Mouse (Mus musculus) CD4-positive, CD25-positive, alpha-beta regulatory T cell, adult 4 months (primary cell): ENCODE data around the gene Kcnj14. TPM values are rescaled to one million over a fixed set of nuclear protein-coding genes. Genes with fewer than 3 reads are reported as not detected.

Experiments used
- ATAC-seq: one replicate; pipeline ENCODE4 v1.8.0; 2017
- polyA plus RNA-seq, 2 experiments: library from polyadenylated mRNA; unstranded; fragments of 100-300 nt; shearing (Covaris generic); gene quantifications; one replicate each; pipeline ENCODE4 v1.2.1; 2017

Gene Kcnj14
- polyA plus RNA-seq, 2 experiments from 2014 or later, result not detected

DNA sequence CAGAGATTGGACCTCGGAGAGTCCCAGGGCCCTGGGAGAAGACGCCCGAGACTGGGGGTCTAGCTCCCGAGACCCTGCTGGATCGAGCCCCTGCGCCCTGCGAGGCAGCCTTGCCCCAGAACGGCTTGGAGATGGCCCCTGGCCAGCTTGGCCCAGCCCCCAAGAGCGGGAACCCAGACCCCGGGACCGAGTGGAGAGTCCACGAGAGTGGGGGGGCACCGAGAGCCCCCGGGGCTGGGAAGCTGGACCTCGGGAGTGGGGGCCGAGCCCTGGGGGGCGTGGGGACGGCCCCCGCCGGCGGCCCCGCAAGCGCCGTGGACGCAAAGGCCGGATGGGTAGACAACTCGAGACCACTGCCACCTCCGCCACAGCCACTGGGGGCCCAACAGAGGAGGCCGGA, 29.6 kb downstream of the Kcnj14 start:
- ATAC-seq, result no peak

DNA sequence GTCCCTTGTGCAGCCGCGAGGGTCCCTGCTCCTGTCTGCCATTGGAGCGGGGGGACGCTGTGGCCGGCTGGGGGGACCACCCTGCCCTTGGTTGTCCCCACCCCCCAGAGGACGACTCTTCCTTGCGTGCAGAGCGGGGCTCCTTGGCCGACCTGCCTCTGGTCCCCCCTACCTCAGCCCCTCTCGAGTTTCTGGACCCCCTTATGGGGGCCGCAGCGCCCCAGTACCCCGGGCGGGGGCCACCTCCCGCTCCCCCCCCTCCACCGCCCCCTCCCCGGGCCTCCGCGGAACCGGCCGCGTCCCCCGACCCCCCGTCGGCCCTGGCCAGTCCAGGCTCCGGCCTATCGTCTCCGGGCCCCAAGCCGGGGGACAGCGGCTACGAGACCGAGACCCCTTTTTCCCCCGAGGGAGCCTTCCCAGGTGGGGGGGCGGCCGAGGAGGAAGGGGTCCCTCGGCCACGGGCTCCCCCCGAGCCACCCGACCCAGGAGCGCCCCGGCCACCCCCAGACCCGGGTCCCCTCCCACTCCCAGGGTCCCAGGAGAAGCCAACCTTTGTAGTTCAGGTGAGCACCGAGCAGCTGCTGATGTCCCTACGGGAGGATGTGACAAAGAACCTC, 30.5 kb downstream of the Kcnj14 start:
- no peak for ATAC-seq

DNA sequence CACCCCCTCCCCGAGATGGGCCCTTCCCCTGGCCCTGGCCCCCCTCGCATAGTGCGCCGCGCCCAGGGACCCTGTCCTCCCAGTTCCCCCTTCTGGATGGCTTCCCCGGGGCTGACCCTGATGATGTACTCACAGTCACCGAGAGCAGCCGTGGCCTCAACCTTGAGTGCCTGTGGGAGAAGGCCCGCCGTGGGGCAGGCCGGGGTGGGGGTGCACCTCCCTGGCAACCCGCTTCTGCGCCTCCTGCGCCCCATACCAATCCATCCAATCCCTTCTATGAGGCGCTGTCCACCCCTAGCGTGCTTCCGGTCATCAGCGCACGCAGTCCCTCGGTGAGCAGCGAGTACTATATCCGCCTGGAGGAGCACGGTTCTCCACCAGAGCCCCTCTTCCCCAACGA, 31.3 kb downstream of the Kcnj14 start:
- no peak for ATAC-seq

DNA sequence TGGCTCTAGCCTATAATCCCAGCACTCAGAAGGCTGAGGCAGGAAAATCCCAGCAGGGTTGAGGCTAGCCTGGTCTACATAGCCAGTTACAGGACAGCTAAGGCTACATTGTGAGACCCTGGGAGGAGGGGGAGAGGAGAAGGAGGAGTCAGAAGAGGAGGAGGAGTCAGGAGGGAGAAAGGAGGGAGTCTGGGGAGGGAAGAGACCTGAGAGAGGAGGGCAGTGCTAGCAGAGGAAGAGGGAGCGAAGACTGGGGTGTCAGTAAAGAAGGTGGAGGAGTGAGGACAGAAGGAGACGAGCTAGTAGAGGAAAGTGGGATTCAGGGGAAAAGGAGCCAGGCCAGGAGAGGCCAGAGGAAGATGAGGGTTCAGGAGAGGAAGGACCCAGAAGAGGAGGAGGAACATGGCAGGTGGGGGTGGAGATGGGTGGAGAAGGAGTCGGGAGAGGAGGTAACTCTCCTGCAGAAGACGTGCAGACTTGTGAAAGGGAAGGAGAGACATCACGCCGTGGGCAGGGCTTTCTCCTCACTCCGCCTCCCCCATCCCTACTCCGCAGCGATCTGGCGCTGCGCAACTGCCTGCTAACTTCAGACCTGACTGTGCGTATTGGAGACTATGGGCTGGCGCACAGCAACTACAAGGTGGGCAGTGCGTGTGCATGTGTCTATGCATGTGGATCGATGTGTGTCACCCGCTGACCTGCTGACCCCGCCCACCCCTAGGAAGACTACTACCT, 32.7 kb downstream of the Kcnj14 start:
- no peak for ATAC-seq

DNA sequence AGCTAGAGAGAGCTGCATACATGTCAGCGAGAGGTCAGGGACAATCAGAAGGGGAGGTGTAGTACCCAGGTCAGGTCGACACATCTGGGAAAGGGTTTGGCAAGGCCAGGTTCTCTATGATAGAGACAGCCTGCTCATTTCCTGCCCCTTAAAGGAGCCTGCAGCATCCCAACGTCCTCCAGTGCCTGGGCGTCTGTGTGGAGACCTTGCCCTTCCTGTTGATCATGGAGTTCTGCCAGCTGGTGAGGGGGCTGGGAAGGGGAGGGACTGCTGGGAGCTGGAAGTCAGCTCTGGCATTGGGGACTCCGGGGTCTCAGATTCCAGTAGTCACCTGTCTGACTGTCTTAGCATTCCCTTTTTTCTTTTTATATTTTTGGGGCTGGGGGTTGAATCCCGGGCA, 33.9 kb downstream of the Kcnj14 start:
- no peak for ATAC-seq

DNA sequence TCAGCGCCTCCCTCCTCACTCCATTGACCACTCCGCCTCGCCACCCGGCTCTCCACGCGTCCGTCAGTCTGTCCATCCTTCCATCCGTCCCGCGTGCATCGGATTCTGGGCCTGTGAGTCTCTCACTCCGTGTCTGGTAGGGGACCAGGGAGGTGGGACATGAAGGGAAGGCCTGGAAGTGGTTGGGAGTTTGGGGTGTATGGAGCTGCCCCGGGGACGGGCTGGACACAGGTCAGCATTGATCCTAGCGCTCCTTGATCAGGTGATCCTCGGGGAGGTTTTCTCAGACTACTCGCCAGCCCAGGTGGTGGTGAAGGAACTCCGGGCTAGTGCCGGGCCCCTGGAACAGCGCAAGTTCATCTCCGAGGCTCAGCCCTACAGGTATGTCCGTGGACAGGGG, 36.9 kb downstream of the Kcnj14 start:
- no peak for ATAC-seq

DNA sequence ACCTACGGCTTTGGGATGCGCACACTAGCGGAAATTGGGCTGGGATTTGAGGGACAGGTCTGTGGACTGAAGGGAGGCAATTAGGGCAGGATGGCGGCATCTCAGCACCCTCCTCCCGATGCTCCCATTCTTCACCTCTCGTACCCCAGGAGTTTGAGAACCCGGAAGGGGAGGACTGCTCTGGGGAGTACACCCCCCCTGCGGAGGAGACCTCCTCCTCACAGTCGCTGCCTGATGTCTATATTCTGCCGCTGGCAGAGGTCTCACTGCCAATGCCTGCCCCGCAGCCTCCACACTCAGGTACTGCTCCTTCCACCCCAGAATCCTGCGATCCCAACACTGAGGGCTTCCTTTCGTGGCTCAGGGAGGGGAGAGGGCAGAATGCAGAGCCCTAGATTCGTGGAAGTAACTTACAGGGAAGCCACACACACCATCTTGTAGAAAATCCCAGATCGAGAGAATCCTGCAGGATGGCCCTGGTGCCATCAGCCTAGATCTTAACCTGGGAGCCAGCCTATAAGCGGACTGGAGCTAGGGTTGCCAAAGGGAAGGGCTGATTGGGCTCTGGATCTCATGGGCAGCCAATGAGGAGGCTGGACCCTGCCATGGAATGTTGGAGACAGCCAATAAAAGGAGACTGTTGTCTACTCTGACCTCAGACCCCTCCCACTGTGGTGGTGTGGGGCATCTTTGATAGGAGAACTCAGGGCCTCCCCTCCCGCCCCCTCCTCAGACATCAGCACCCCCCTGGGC, 37.7 kb downstream of the Kcnj14 start:
- ATAC-seq, result no peak

DNA sequence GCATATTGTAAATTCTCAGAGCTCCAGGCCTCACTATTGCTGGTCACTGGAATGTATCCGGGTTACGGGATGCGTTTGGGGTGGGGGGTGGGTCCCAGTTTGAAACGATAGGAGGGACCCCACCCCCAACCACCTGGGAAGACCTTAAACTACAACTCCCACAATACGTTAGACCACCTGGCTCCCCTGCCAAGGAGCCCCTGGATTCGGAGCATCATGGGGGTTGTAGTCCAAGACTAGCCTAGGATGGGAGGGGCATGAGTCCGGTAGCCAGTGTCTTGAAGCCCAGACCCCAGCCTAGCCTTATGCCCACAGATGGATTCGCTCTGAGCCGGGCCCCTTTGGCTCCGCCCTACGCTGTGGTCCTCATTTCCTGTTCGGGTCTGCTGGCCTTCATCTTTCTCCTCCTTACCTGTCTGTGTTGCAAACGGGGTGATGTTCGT, 38.4 kb downstream of the Kcnj14 start:
- ATAC-seq, result peak; percentile 23

DNA sequence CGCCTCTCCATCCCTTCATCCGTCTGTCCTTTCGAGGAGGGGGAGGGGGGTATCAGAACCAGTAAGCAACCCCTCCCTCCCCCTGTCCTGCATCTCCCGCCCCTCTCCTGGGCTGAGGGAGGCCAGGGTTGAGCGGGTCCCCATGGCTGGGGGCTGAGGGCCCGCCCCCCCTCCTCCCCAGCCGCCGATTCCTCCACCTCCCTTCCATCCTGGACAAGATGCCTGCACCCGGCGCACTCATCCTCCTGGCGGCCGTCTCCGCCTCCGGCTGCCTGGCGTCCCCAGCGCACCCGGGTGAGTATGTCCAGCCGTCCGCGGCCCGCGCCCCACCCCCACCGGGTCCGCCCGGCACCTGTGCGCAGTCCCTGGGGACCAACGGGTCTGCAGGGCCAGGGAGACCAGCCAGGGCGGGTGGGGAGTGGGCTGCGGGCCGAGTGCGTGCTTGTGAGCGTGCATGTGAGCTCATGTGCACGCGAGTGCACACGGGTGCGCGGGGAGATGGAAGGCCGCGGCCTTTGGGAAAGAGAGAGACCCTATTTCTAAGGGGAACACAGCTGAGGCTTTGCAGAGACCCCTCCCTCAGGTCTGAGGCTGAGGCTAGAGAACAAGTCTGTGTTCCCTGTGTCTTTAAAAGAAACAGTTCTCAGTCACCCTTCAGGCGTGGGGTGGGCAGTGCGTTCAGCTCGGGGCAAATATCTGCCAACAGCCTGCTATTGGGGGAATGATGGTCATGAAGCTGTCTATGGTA, 39.0 kb downstream of the Kcnj14 start:
- no peak for ATAC-seq

DNA sequence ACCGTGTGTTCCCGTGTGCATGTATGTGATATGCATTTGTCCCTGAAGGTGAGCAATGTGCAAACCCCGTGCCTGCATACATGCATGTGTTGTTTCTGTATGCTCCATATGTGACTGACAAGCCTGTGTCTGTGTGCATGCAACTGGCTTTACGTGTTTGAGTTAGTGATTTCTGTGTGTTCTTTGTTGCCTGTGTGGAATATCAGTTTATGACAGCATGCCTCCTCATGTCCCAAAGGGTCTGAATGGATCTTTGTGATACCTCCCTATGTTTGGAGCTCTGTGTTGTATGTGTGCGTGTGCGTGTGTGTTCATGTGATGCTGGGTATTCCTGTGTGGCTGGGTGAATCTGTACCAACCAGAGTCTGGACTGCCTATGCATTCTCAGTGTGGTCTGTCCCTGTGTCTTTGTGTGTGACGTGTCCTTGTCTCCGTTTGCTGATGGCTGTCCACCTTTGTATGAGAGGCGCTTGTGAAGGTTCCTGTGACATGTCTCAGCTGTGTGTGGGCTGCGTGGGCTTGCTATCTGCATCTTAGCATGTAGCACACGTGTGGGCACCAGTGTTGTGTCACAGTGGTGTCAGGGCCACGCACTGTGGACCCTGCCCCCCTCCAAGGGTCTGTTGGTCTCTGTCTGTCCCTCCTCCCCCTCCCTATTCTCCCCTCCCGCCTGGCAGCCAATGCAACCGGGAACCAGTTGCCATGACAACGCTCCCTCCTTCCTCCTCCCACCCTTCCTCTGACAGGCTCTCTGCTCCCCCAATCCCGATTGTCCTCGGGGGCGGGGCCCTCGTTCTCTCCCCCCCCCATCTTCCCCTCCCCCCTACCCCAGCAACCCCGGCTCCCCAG, 39.8 kb downstream of the Kcnj14 start, which contains the start of gene Sult2b1:
TSS of gene Sult2b1 (minus strand) at position 146 of the 849 bp plus-strand sequence.
- no peak for ATAC-seq

DNA sequence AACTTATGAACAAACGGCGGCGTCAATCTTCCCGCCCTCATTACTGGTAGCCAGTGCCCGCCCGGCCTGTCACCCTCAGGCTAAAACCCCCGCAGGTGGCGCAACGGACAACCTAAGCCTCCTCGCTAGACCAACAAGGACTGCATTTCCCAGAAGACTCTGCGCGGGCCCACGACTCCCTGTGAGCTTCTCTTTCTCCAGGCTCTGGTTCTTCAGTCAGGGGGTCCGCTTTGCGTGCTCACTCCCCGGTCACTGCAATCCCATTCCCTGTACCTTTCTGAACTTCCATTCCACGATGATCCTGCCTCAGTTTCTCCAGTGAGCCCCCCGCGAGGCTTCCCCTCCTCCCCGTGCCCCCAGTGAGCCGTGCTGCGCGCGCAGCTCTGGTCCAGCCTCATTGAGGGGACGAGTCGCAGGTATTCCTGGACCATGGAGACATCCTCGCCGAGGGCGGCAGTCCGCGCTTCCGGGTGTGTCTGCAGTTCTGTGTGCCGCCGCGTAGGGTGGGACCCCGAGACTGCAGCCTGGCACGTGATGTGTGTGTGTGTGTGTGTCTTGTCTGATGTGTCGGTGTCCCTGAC, 41.0 kb downstream of the Kcnj14 start, which contains the start of gene Lmtk3:
TSS of gene Lmtk3 (plus strand) at position 228 of the 581 bp plus-strand sequence.
- ATAC-seq, result no peak

DNA sequence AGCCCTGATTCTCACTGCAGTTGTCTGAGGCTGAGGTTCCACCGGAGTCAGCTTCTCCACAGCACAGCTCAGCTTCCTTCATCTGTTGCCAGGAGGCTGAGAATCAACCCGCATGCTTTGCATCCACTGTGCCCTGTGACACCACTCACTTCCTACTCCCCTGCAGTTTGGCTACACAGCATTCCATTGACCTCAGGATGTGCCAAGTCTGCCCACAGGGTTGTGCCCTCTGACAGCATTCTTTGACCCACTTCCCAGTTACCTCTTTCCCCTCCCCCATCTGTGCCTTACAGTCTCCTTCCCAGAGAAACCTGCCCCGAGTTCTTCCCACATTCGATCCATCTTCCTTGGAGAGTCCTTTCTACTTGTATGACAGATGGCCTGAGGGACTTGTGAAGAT, 42.3 kb downstream of the Kcnj14 start:
- no peak for ATAC-seq

DNA sequence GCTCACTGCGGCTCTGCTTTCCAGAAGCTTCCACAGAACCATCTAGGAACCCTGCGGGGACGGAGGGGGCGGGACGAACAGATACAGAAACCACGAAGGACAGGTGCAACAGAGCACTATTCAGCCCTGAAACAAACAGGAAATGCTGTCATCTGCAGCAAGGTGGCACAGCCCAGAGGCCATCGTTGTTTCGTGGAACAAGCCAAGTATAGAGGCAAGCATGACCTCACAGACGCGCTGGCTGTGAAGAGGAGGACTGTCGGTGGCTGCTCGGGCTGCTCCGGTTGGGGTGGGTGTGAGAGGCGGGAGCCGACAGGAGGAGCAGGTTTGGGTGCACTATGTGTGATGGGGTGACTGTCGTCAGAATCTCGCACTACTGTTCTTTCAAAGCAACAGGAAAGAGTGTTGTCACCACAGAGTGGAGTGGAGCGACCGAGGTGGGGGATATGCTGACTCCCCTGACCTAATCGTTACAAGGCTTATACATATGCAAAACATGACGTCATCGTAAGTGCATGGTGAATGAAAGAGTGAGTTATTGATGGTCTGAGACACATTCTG, 45.4 kb downstream of the Kcnj14 start:
- peak; percentile 90 for ATAC-seq

DNA sequence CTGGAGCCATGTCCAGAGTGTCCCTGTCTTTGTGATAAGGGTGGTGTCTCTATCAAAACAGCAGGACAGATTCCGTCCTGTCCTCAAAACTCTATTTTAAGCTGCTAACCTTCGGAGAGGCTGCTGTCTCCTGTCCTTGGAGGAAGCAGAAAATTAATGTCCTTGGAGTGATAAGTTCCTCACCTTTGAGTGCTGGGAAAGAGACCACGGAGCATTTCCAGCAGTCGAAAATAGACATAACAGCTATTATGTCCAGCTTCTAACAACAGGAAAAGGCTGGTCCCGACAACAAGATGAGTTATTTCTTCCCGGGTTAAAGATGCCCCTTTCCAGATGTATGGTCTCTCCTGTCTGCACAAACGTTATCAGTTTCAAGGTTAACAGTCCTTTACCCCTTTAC, 49.3 kb downstream of the Kcnj14 start:
- ATAC-seq, result no peak

DNA sequence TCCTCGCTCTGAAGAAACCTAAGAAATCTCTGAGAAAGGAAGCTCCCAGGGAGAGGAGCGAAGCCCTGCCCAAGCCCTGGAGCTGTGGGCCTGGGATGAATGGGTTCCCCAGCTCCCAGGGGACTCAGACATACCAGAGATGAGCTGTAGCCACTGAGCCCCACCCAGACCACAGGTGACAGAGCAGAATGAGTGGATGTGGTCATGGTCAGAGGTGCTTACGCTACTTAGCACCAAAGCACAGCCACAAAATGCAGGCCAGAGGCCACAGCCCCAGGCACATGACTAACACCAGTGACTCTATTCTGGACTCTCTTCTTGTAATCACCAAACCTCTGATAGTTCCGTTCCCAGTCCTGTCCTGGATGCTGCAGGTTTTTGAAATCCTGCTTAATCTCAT, 53.5 kb downstream of the Kcnj14 start:
- no peak for ATAC-seq

DNA sequence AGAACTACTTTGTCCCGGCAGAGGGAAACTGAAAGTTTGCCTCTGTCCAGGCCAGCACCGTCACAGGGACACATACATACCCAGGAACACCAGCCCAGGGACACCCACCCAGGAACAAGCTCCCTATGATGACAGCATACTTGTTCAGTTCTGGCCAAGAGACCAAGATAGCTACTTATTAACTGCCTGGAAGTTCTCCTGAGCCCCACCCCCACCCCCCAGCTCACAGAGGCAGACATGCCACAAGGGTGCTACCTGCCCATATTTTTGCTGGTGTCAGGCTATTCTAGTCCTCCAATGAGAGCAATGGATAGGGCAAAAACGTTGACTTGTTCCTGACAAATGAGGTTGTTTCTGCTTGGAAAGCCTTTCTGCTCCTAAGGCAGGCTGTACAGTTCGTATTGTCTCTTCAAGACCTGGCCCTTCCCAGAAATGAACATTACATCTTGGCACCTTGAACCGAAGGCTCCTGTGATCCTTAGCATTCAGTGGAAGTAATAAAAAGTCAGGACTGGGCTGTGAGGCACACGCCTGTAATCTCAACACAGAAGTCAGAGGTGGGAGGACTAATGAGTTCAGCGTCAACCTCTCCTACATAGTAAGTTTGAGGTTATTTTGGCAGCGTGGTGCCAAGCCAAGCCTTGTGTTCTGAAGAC, 54.0 kb downstream of the Kcnj14 start:
- ATAC-seq, result no peak

DNA sequence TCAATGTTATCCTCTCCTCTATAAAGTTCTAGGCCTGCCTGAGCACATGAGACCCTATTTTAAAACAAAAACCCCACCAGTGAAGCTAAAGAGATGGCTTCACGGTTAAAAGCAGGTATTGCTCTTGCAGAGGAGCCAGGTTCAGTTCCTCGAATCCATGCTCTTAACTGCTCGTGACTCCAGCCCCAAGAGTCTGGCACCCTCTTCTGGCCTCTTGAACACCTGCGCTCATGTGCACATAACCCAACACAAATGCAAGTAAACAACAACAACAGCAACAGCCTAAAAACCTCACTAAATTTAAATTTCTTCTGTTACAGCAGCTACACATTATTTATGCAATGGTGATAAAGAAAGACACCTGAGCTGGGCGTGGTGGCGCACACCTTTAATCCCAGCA, 57.1 kb downstream of the Kcnj14 start:
- ATAC-seq, result no peak

DNA sequence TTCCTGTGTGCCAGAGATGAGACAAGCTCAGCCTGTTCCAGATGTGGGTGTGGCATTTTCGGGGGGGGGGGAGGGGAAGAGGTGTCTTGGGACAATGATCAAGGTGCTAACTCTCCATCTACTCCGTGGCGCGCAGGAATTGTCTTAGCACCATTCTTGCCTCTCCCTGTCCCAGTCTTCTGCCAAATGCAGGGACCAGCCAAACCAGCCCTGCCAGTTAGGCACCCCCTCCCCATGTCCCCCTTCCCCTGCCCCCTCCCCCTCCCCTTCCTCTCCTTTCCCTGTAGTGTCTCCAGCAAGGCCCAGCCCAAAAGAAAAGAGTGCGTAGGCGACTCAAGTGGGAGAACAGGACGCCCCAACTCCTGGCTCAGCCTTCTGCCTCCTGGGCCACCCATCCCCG, 57.8 kb downstream of the Kcnj14 start:
- ATAC-seq, result no peak
